Mouse (Mus musculus): ENCODE measurements around the gene Gm3558. TPM values are rescaled to one million over a fixed set of nuclear protein-coding genes. Genes with fewer than 3 reads are reported as not detected.

Gm3558 gene
- polyA plus RNA-seq (2017; shearing (Covaris generic)) = not detected

GRCm38 (mm10) chr14:7568382-7568781 lies at the start of gene Gm3558:
Gene Gm3558, minus strand, starts transcription at chr14:7568566.

GRCm38 (mm10) chr14:7595492-7595891 lies 27.1 kb upstream of the Gm3558 start, which contains the start of gene Gm10338:
Gene Gm10338, minus strand, starts transcription at chr14:7595592.

Other genes starting within 250 kb of the Gm3558 start
- gene Gm5797, start 236.2 kb downstream of the Gm3558 start, polyA plus RNA-seq (2017; shearing (Covaris generic)) = not detected
- gene Gm8374, start 203.4 kb downstream of the Gm3558 start, polyA plus RNA-seq (2017; shearing (Covaris generic)) = not detected
- gene Gm3755, start 117.6 kb downstream of the Gm3558 start, polyA plus RNA-seq (2017; shearing (Covaris generic)) = not detected
- 0.39 TPM for gene Gm3752, start 84.8 kb downstream of the Gm3558 start, polyA plus RNA-seq (2017; shearing (Covaris generic))
- gene Gm10338, start 27.0 kb upstream of the Gm3558 start, polyA plus RNA-seq (2017; shearing (Covaris generic)) = not detected
- gene Gm10128, start 75.4 kb upstream of the Gm3558 start, polyA plus RNA-seq (2017; shearing (Covaris generic)) = not detected
- gene Gm26661, start 223.0 kb upstream of the Gm3558 start, polyA plus RNA-seq (2017; shearing (Covaris generic)) = not detected
- gene Flnb, start 249.4 kb upstream of the Gm3558 start, polyA plus RNA-seq (2017; shearing (Covaris generic)) = 15.1 TPM